Comparison of ENCODE assay signal across 7 mouse cellular contexts in the genomic region with DNA sequence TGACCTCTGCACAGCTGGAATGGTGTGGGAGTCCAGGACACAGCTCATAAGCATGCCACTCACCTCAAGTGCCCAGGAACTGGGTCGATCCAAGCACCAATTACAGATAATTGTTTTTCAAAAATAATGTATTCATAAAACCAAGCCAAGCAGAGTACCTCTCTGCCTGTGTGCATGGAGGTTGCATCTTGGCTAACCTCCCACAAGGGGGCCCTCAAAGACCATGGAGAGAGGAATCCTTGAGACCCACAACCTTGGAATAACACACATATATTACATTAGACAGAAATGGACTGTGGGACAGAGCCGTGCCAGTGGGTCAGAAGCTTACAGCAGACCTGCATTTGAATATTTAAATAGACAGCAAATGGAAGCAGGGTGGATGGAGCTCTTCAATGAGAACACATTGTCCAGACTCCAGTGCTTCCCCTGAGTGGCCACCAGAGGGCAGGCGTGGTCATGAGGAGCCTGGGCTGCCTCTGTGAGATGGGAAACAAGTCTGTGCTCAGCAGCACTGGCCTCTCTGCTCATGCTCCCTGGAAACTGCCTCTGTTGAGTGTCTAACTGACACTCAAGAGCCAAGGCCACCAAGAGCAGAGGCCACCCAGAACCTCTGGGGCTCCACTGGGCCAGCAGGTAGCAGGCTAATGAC.
DNase-seq lines count a peak whose midpoint lies in the region; ATAC-seq lines count a peak whose summit lies in the region.

No protein-coding gene starts in this region.

- H3K27me3 ChIP-seq in forebrain, embryonic 11.5 days (ENCODE audit: control insufficient read depth, insufficient read depth, low read length) = no peaks in the 10 kb centered on the region
- H3K27me3 ChIP-seq in hindbrain, embryonic 12.5 days = no peaks in the 10 kb centered on the region

- no peaks in the 10 kb centered on the region for H3K36me3 ChIP-seq in forebrain, embryonic 11.5 days (ENCODE audit: control insufficient read depth, insufficient read depth, low read length)
- no peaks in the 10 kb centered on the region for H3K36me3 ChIP-seq in hindbrain, embryonic 12.5 days

- DNase-seq in NIH3T3 (ENCODE audit: low read depth) = peak; percentile 67
- DNase-seq in c-Kit-positive CD71-positive TER-119-negative erythroid progenitor cells, embryonic 14.5 days (ENCODE audit: low read depth) = peak; percentile 34
- DNase-seq in forebrain, embryonic 11.5 days (ENCODE audit: low spot score) = peak; percentile 84
- DNase-seq in layer of hippocampus, adult 9-11 months = peak; percentile 24
- DNase-seq in lung, postnatal 36 days = peak; percentile 70
- DNase-seq in right cerebral cortex, postnatal 4 days = peak; percentile 80

- no peak overlapping the region for H3K4me2 ChIP-seq in forebrain, embryonic 11.5 days (ENCODE audit: low read depth, low read length, severe bottlenecking)
- H3K4me2 ChIP-seq in hindbrain, embryonic 12.5 days (replicated peaks) = no peak overlapping the region

- H3K4me3 ChIP-seq in forebrain, embryonic 11.5 days (ENCODE audit: low read depth, low read length) = no peak overlapping the region
- no peak overlapping the region for H3K4me3 ChIP-seq in hindbrain, embryonic 12.5 days

- H3K9ac ChIP-seq in forebrain, embryonic 11.5 days (ENCODE audit: low read length) = no peak overlapping the region
- no peak overlapping the region for H3K9ac ChIP-seq in hindbrain, embryonic 12.5 days

- no peaks in the 10 kb centered on the region for H3K4me1 ChIP-seq in forebrain, embryonic 11.5 days (replicated peaks; ENCODE audit: control insufficient read depth, insufficient read depth, low read length)
- no peaks in the 10 kb centered on the region for H3K4me1 ChIP-seq in hindbrain, embryonic 12.5 days

- H3K9me3 ChIP-seq in forebrain, embryonic 11.5 days (ENCODE audit: control insufficient read depth, low read length) = no peaks in the 10 kb centered on the region
- H3K9me3 ChIP-seq in hindbrain, embryonic 12.5 days (replicated peaks) = no peaks in the 10 kb centered on the region; the same call in 1 of the 2 replicates

- ATAC-seq in forebrain, embryonic 11.5 days (replicated peaks; ENCODE audit: low FRiP score) = peak; percentile 71
- ATAC-seq in hindbrain, embryonic 12.5 days (ENCODE audit: low FRiP score) = peak; percentile 64; the same call in 1 of the 2 replicates

- H3K27ac ChIP-seq in forebrain, embryonic 11.5 days (ENCODE audit: low read depth, low read length) = no peak overlapping the region
- no peak overlapping the region for H3K27ac ChIP-seq in hindbrain, embryonic 12.5 days

- WGBS in forebrain, embryonic 11.5 days = 35% methylated on average over 3 of the region's 3 CpGs
- WGBS in hindbrain, embryonic 12.5 days = 29% methylated on average over 3 of the region's 3 CpGs

Comparison
In these comparisons a context has a peak if more than half of its experiments do, and no peak if none do; other contexts are left out.
1. DNase-seq: peak in every context shown above with its lines; median percentile 84 in forebrain, embryonic 11.5 days; 80 in right cerebral cortex, postnatal 4 days; 70 in lung, postnatal 36 days; 67 in NIH3T3; 34 in c-Kit-positive CD71-positive TER-119-negative erythroid progenitor cells, embryonic 14.5 days; 24 in layer of hippocampus, adult 9-11 months.